Mouse (Mus musculus) testis, adult 10 weeks (tissue): ENCODE measurements around the gene Erc2. TPM values are rescaled to one million over a fixed set of nuclear protein-coding genes. Genes with fewer than 3 reads are reported as not detected.

Source experiments
- polyA plus RNA-seq: library from polyadenylated mRNA; stranded (reverse); fragments of 350-450 nt; fragmentation: Illumina TruSeq; extraction: RNeasy Lipid Tissue Mini Kit (QIAGEN cat#74804); gene quantifications from one replicate; pipeline ENCODE4 v1.2.3, GENCODE M21; 2014; ENCODE audit warnings: low read depth, low replicate concordance

Erc2 gene
- polyA plus RNA-seq = 4.8 TPM

DNA sequence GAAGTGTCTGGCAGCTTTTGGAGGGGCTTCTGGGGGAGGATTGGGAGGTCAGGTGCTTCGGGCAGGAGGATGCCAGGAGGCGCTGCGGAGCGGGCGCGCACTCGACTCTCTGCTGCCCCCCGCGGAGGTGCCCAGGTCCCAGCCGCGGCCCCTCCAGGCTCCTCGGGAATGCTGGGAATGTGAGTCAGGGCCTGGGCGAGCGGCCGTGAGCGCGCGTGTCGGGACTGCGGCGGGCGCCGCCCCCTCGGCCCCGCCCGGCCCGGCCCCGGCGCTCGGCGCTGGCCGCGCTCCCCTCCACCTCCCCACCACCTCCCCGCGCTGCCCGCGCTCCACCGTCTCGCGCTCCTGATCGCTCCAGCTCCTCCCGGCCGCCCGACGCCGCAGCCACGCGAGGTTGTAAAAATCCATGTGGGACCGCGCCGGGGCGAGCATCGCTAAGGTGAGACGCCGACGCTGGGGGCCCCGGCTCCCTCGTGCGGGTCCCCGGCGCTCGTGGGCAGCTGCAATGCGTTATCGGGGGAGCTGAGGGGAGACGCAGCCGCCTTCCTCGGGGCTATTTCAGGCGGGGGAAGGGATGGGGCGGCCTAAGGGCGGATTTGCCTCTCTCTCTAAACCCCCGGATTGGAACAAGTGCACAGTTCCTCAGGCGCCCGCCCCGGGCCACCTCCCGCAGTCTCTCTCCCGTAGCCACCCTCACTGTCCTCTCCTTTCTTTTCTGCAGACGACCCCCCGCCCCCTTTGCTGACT lies at the start of gene Erc2:
TSS of gene Erc2 (plus strand) at position 253 of the 747 bp plus-strand sequence.

DNA sequence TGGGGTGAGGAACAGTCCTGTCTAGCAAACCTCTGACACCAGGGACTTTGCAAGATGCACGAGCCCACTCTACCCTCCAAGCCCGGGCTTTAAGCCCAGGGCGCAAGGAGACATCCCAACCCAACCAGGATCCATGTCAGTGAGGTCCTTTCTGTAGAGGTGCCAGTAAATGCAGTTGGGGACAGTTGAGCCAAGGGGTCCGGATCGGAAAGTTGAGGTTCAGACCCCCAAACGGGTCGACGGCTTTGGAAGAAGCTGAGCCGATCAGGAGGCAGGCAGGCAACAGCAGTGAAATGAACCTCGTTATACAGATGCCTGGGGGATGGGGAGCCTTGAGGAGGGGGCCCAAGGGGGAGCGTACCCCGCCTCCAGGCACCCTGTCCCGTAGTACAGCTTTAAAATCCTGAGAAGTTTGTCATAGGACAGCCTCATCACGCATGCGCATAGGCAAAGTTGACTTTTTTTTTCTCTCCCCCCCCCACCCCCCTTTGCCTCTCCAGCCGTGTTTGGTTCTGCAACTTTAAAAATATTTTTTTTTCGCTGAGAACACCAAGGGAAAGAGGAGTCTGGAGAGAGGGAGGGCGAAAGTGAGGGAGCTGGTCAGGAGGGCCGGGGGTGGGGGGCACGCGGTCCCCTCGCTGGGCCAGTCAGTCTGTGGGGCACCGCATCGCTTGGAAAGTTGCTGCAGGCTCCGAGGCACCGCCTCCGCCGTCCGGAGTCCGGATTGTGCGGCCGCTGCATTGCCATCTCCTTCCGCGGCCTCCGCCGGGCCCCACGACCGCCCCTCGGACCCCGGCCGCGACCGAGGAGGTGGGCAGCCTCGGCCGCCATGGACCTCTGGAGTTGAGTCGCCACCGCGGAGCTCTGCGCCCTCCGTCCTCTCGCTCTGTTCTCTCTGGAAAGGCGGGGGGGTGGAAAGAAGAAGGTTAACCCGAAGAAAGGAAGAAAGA lies 882.1 kb downstream of the Erc2 start, which contains the start of gene Wnt5a:
TSS of gene Wnt5a (plus strand) at position 650 of the 950 bp plus-strand sequence.

Other genes with a start within 250 kb of the Erc2 start
- 58.8 TPM for gene Fam208a, start 193.6 kb upstream of the Erc2 start, polyA plus RNA-seq
- gene Ccdc66, start 114.0 kb upstream of the Erc2 start, polyA plus RNA-seq = 57.3 TPM